Comparison of ENCODE assay signal across 11 mouse cellular contexts in genomic region chr4:102856086-102856485, GRCm38 (mm10).
DNase-seq lines count a peak whose midpoint lies in the region; ATAC-seq and TF ChIP-seq lines count a peak whose summit lies in the region.
"Had no signal": no experiment of that assay in that cellular context is flagged by ENCODE, and none has a peak within 500 bp of the region (broad histone marks: within the 10 kb centered on the region; RNA-seq: fewer than 3 reads in every experiment).

No protein-coding gene starts in this region.

- H3K4me3 ChIP-seq in midbrain, embryonic 10.5 days: peak overlapping the region; percentile 30
- H3K4me3 ChIP-seq in midbrain, postnatal 0 days (ENCODE audit: low read depth, low read length): no peak overlapping the region
- H3K4me3 ChIP-seq in lung, adult 2 months (replicated peaks; ENCODE audit: extremely low read depth, low read depth, low read length): no peak overlapping the region
- no peak overlapping the region for H3K4me3 ChIP-seq in limb, embryonic 10.5 days

- H3K9ac ChIP-seq in midbrain, postnatal 0 days (replicated peaks; ENCODE audit: low read length, poor library complexity, severe bottlenecking): no peak overlapping the region
- H3K9ac ChIP-seq: liver, postnatal 0 days had no signal

- no peak for DNase-seq in frontal cortex, postnatal 10 days (ENCODE audit: low spot score in 2 of 2)
- peak; percentile 37 for DNase-seq in midbrain, embryonic 10.5 days (ENCODE audit: low spot score)
- DNase-seq in midbrain, postnatal 0 days (ENCODE audit: low spot score): no peak
- peak; percentile 37 to 47 for DNase-seq in layer of hippocampus, postnatal 36 days
- DNase-seq in right cerebral cortex, postnatal 25 days: peak; percentile 61
- DNase-seq in lung, adult 2 months: no peak
- DNase-seq in limb, embryonic 10.5 days (ENCODE audit: low spot score): no peak
- DNase-seq: adrenal gland, postnatal 25 days; cerebellum, postnatal 14 days; liver, postnatal 0 days had no signal

- H3K4me2 ChIP-seq in midbrain, postnatal 0 days (ENCODE audit: low read depth, low read length, poor library complexity, severe bottlenecking): no peak overlapping the region

- no peak for TF ChIP-seq CTCF in midbrain, postnatal 0 days (IDR thresholded peaks at IDR 0.05)
- no peak for TF ChIP-seq CTCF in lung, adult 2 months (IDR thresholded peaks at IDR 0.05; ENCODE audit: insufficient read depth, low read length)

- H3K27me3 ChIP-seq in midbrain, embryonic 10.5 days (ENCODE audit: low read depth, poor library complexity, severe bottlenecking): no peaks in the 10 kb centered on the region
- no peaks in the 10 kb centered on the region for H3K27me3 ChIP-seq in midbrain, postnatal 0 days (ENCODE audit: insufficient read depth, low read length)
- no peaks in the 10 kb centered on the region for H3K27me3 ChIP-seq in limb, embryonic 10.5 days (ENCODE audit: low read depth, poor library complexity, severe bottlenecking)

- WGBS in midbrain, embryonic 10.5 days: 18% methylated on average over 7 of the region's 7 CpGs
- WGBS in midbrain, postnatal 0 days: 20% methylated on average over 7 of the region's 7 CpGs
- WGBS in lung, adult 2 months: 63% methylated on average over 7 of the region's 7 CpGs
- 86% methylated on average over 7 of the region's 7 CpGs for WGBS in limb, embryonic 10.5 days

- H3K27ac ChIP-seq in midbrain, embryonic 10.5 days (replicated peaks): peak overlapping the region; percentile 81
- H3K27ac ChIP-seq in midbrain, postnatal 0 days (ENCODE audit: low read depth, low read length): no peak overlapping the region
- H3K27ac ChIP-seq in limb, embryonic 10.5 days: no peak overlapping the region

- no peak for TF ChIP-seq POLR2A in lung, adult 2 months (IDR thresholded peaks at IDR 0.05; ENCODE audit: borderline replicate concordance, extremely low read depth, low read depth, low read length)

- ATAC-seq in frontal cortex, adult (ENCODE audit: low TSS enrichment): peak; percentile 91
- no peak for ATAC-seq in midbrain, postnatal 0 days (ENCODE audit: low FRiP score)
- ATAC-seq: liver, postnatal 0 days had no signal

- no peaks in the 10 kb centered on the region for H3K36me3 ChIP-seq in midbrain, embryonic 10.5 days
- H3K36me3 ChIP-seq in midbrain, postnatal 0 days (ENCODE audit: insufficient read depth, low read length): no peaks in the 10 kb centered on the region
- no peaks in the 10 kb centered on the region for H3K36me3 ChIP-seq in limb, embryonic 10.5 days

- peaks cover 29% of the 10 kb centered on the region for H3K4me1 ChIP-seq in midbrain, embryonic 10.5 days
- H3K4me1 ChIP-seq in midbrain, postnatal 0 days (ENCODE audit: insufficient read depth, low read length): peaks cover 7% of the 10 kb centered on the region
- H3K4me1 ChIP-seq in lung, adult 2 months (ENCODE audit: control insufficient read depth, insufficient read depth, low read length): no peaks in the 10 kb centered on the region
- peaks cover 1% of the 10 kb centered on the region; the same call in 1 of the 2 replicates for H3K4me1 ChIP-seq in limb, embryonic 10.5 days

- no peaks in the 10 kb centered on the region for H3K9me3 ChIP-seq in midbrain, embryonic 10.5 days (replicated peaks)
- no peaks in the 10 kb centered on the region for H3K9me3 ChIP-seq in midbrain, postnatal 0 days (ENCODE audit: low read length)
- no peaks in the 10 kb centered on the region for H3K9me3 ChIP-seq in limb, embryonic 10.5 days (replicated peaks)

Comparison
In these comparisons a context has a peak if more than half of its experiments do, and no peak if none do; other contexts are left out.
1. DNase-seq: peak in midbrain, embryonic 10.5 days (single experiment), layer of hippocampus, postnatal 36 days (2 of 2) and right cerebral cortex, postnatal 25 days (single experiment); none in frontal cortex, postnatal 10 days (0 of 2), midbrain, postnatal 0 days (single experiment), lung, adult 2 months (single experiment) and limb, embryonic 10.5 days (single experiment).